Mouse (Mus musculus) MEL (cell line): ENCODE measurements around the gene Cyp2f2. TPM values are rescaled to one million over a fixed set of nuclear protein-coding genes. Genes with fewer than 3 reads are reported as not detected.

Experiments used
- DNase-seq: peaks from one replicate; pipeline ENCODE4 v3.0.0; 2011; ENCODE audit warnings: low read depth, low spot score
- H3K27ac ChIP-seq: 2 replicates; pipeline ENCODE4 v1.5.1; 2012; ENCODE audit warnings: low read depth, mild to moderate bottlenecking, control low read depth, low read length, moderate library complexity; ENCODE audit not compliant: control insufficient read depth
- H3K27me3 ChIP-seq, 2 experiments: fragments of 150-350 bp in 1 of 2; sonication (generic) in 1 of 2; 2 replicates each; pipeline ENCODE4 v1.6.1; 2012; ENCODE audit warnings: low read length in 2 of 2, mild to moderate bottlenecking in 2 of 2, improper control_type of control experiment in 1 of 2, moderate library complexity in 1 of 2; ENCODE audit not compliant: insufficient read depth in 2 of 2, control insufficient read depth in 1 of 2
- H3K36me3 ChIP-seq, 2 experiments: 2 replicates each; pipeline ENCODE4 v1.6.1; 2012 to 2014; ENCODE audit warnings: low read length in 2 of 2, improper control_type of control experiment in 1 of 2, inconsistent platforms in 1 of 2, mild to moderate bottlenecking in 1 of 2; ENCODE audit not compliant: insufficient read depth in 2 of 2, control insufficient read depth in 1 of 2
- H3K4me1 ChIP-seq, 2 experiments: fragments of 150-350 bp in 1 of 2; sonication (generic) in 1 of 2; 2 replicates each; pipeline ENCODE4 v1.6.1; 2012; ENCODE audit warnings: low read length in 2 of 2, improper control_type of control experiment in 1 of 2, mild to moderate bottlenecking in 1 of 2; ENCODE audit not compliant: insufficient read depth in 2 of 2, control insufficient read depth in 1 of 2
- H3K4me3 ChIP-seq, 2 experiments: fragments of 150-350 bp in 1 of 2; sonication (generic) in 1 of 2; 2 replicates each; pipeline ENCODE4 v1.5.1; 2012; ENCODE audit warnings: low read depth in 2 of 2, low read length in 2 of 2, mild to moderate bottlenecking in 2 of 2, moderate library complexity in 2 of 2, control low read depth in 1 of 2, improper control_type of control experiment in 1 of 2; ENCODE audit not compliant: control insufficient read depth in 1 of 2, insufficient read depth in 1 of 2
- H3K79me2 ChIP-seq: 2 replicates; pipeline ENCODE4 v1.6.1; 2012; ENCODE audit warnings: mild to moderate bottlenecking, low read length, moderate library complexity; ENCODE audit not compliant: control insufficient read depth, poor library complexity, insufficient read depth
- H3K9ac ChIP-seq: 2 replicates; pipeline ENCODE4 v1.6.1; 2012; ENCODE audit warnings: low read depth, mild to moderate bottlenecking, control low read depth, low read length, moderate library complexity; ENCODE audit not compliant: control insufficient read depth, poor library complexity, severe bottlenecking
- H3K9me3 ChIP-seq: fragments of 150-350 bp; sonication (generic); replicated peaks from 2 replicates; pipeline ENCODE4 v1.6.1; 2012; ENCODE audit warnings: mild to moderate bottlenecking, low read length, improper control_type of control experiment, moderate library complexity; ENCODE audit not compliant: insufficient read depth
- BHLHE40 ChIP-seq: IDR thresholded peaks from 2 replicates; pipeline ENCODE4 v1.6.1; 2012; ENCODE audit warnings: low read depth, mild to moderate bottlenecking, inconsistent platforms, low read length, improper control_type of control experiment, borderline replicate concordance
- CHD1 ChIP-seq: IDR thresholded peaks from 2 replicates; pipeline ENCODE4 v1.6.1; 2012; ENCODE audit warnings: low read depth, mild to moderate bottlenecking, inconsistent platforms, low read length, improper control_type of control experiment
- CHD2 ChIP-seq: IDR thresholded peaks from 2 replicates; pipeline ENCODE4 v1.6.1; 2011; ENCODE audit warnings: low read length, improper control_type of control experiment
- CTCF ChIP-seq, 3 experiments: IDR thresholded peaks in 2 of 3; conservative IDR thresholded peaks in 1 of 3; 2 replicates each; pipeline ENCODE4 v1.5.1; 2011 to 2012; ENCODE audit warnings: low read length in 3 of 3, low read depth in 2 of 3, mild to moderate bottlenecking in 2 of 3, improper control_type of control experiment in 1 of 3, inconsistent platforms in 1 of 3, mixed read lengths in 1 of 3, moderate library complexity in 1 of 3; ENCODE audit not compliant: control insufficient read depth in 1 of 3, insufficient read depth in 1 of 3, poor library complexity in 1 of 3, severe bottlenecking in 1 of 3
- ELF1 ChIP-seq: IDR thresholded peaks from 2 replicates; pipeline ENCODE4 v1.6.1; 2014; ENCODE audit warnings: low read depth, mild to moderate bottlenecking, inconsistent platforms, low read length, improper control_type of control experiment, moderate library complexity
- EP300 ChIP-seq, 2 experiments: IDR thresholded peaks; 2 replicates each; pipeline ENCODE4 v1.6.1; 2011; ENCODE audit warnings: improper control_type of control experiment in 2 of 2, low read length in 2 of 2, low read depth in 1 of 2, mild to moderate bottlenecking in 1 of 2
- ETS1 ChIP-seq: IDR thresholded peaks from 2 replicates; pipeline ENCODE4 v1.6.1; 2012; ENCODE audit warnings: low read depth, mild to moderate bottlenecking, inconsistent platforms, low read length, improper control_type of control experiment, moderate library complexity
- GABPA ChIP-seq: IDR thresholded peaks from 2 replicates; pipeline ENCODE4 v1.6.1; 2012; ENCODE audit warnings: low read depth, mild to moderate bottlenecking, inconsistent platforms, low read length, improper control_type of control experiment, moderate library complexity
- GATA1 ChIP-seq: IDR thresholded peaks from 2 replicates; pipeline ENCODE4 v1.6.1; 2011; ENCODE audit warnings: low read depth, low read length, improper control_type of control experiment
- JUND ChIP-seq: IDR thresholded peaks from 2 replicates; pipeline ENCODE4 v1.6.1; 2011; ENCODE audit warnings: low read depth, mild to moderate bottlenecking, improper control_type of control experiment, low read length
- KAT2A ChIP-seq: conservative IDR thresholded peaks from 2 replicates; pipeline ENCODE4 v1.6.1; 2012; ENCODE audit warnings: low read depth, low read length, improper control_type of control experiment, inconsistent platforms
- MAFK ChIP-seq: IDR thresholded peaks from 2 replicates; pipeline ENCODE4 v1.6.1; 2011; ENCODE audit warnings: low read depth, mild to moderate bottlenecking, low read length, improper control_type of control experiment, borderline replicate concordance
- MAX ChIP-seq: IDR thresholded peaks from 2 replicates; pipeline ENCODE4 v1.6.1; 2011; ENCODE audit warnings: low read length, improper control_type of control experiment
- MXI1 ChIP-seq: IDR thresholded peaks from 2 replicates; pipeline ENCODE4 v1.6.1; 2011; ENCODE audit warnings: mild to moderate bottlenecking, low read depth, low read length, improper control_type of control experiment
- NELFE ChIP-seq: IDR thresholded peaks from 2 replicates; pipeline ENCODE4 v1.6.1; 2011; ENCODE audit warnings: low read depth, low read length, improper control_type of control experiment
- NRF1 ChIP-seq: IDR thresholded peaks from 2 replicates; pipeline ENCODE4 v1.6.1; 2014; ENCODE audit warnings: low read depth, mild to moderate bottlenecking, inconsistent platforms, low read length, improper control_type of control experiment, moderate library complexity; ENCODE audit not compliant: poor library complexity, insufficient read depth, severe bottlenecking
- POLR2A ChIP-seq, 2 experiments: IDR thresholded peaks; 2 replicates each; pipeline ENCODE4 v1.6.1; 2011 to 2012; ENCODE audit warnings: low read length in 2 of 2, mild to moderate bottlenecking in 2 of 2, control low read depth in 1 of 2, improper control_type of control experiment in 1 of 2, low read depth in 1 of 2, moderate library complexity in 1 of 2; ENCODE audit not compliant: control insufficient read depth in 1 of 2, insufficient read depth in 1 of 2, poor library complexity in 1 of 2
- POLR2AphosphoS2 ChIP-seq: IDR thresholded peaks from 2 replicates; pipeline ENCODE4 v1.6.1; 2011; ENCODE audit warnings: low read length, improper control_type of control experiment
- POLR2AphosphoS5 ChIP-seq: IDR thresholded peaks from 2 replicates; pipeline ENCODE4 v1.6.1; 2012; ENCODE audit warnings: low read depth, borderline replicate concordance, mild to moderate bottlenecking, inconsistent platforms, low read length, moderate library complexity, mixed read lengths
- TAL1 ChIP-seq: IDR thresholded peaks from 2 replicates; pipeline ENCODE4 v1.6.1; 2012; ENCODE audit warnings: mild to moderate bottlenecking, inconsistent platforms, low read length, moderate library complexity, mixed read lengths
- TBP ChIP-seq: IDR thresholded peaks from 2 replicates; pipeline ENCODE4 v1.8.0; 2011; ENCODE audit warnings: low read depth, low read length, improper control_type of control experiment
- TCF12 ChIP-seq: IDR thresholded peaks from 2 replicates; pipeline ENCODE4 v1.6.1; 2014; ENCODE audit warnings: low read depth, mild to moderate bottlenecking, inconsistent platforms, low read length, improper control_type of control experiment, moderate library complexity
- UBTF ChIP-seq: IDR thresholded peaks from 2 replicates; pipeline ENCODE4 v1.6.1; 2012; ENCODE audit warnings: low read depth, mild to moderate bottlenecking, inconsistent platforms, low read length, improper control_type of control experiment, moderate library complexity, borderline replicate concordance; ENCODE audit not compliant: insufficient read depth
- USF1 ChIP-seq: IDR thresholded peaks from 2 replicates; pipeline ENCODE4 v1.6.1; 2014; ENCODE audit warnings: low read depth, mild to moderate bottlenecking, inconsistent platforms, low read length, improper control_type of control experiment, moderate library complexity
- USF2 ChIP-seq, 2 experiments: IDR thresholded peaks; 2 replicates each; pipeline ENCODE4 v1.6.1; 2011 to 2012; ENCODE audit warnings: improper control_type of control experiment in 2 of 2, low read length in 2 of 2, borderline replicate concordance in 1 of 2, inconsistent platforms in 1 of 2, low read depth in 1 of 2, mild to moderate bottlenecking in 1 of 2; ENCODE audit not compliant: insufficient read depth in 1 of 2
- ZC3H11A ChIP-seq: IDR thresholded peaks from 2 replicates; pipeline ENCODE4 v1.6.1; 2012; ENCODE audit warnings: low read depth, mild to moderate bottlenecking, inconsistent platforms, low read length, improper control_type of control experiment
- ZKSCAN1 ChIP-seq: IDR thresholded peaks from 2 replicates; pipeline ENCODE4 v1.6.1; 2012; ENCODE audit warnings: low read depth, mild to moderate bottlenecking, inconsistent platforms, low read length, improper control_type of control experiment, moderate library complexity
- ZMIZ1 ChIP-seq: IDR thresholded peaks from 2 replicates; pipeline ENCODE4 v1.6.1; 2012; ENCODE audit warnings: low read depth, mild to moderate bottlenecking, inconsistent platforms, low read length, improper control_type of control experiment, moderate library complexity
- polyA plus RNA-seq, 2 experiments: library from polyadenylated mRNA; stranded (reverse) in 1 of 2; unstranded in 1 of 2; fragments of >175 nt in 1 of 2; fragments of >200 nt in 1 of 2; gene quantifications; 2 replicates each; pipeline versions ENCODE4 v1.2.1 to v1.2.4; 2012; ENCODE audit warnings: low replicate concordance in 2 of 2, low read depth in 1 of 2; ENCODE audit not compliant: insufficient read length in 2 of 2, insufficient read depth in 1 of 2, missing spikeins in 1 of 2
- total RNA-seq: library from RNA; depleted of rRNA; stranded (reverse); fragments of 300-350 nt; gene quantifications from 2 replicates; pipeline ENCODE4 v1.2.3, GENCODE M21; 2012

Cyp2f2 gene
- total and polyA plus RNA-seq, 3 experiments = not detected

- Histone ChIP-seq H3K4me3 (no peak overlapping the region), H3K9me3 (no peaks in the 10 kb centered on the region), H3K79me2 (no peaks in the 10 kb centered on the region), H3K27me3 (no peaks in the 10 kb centered on the region; a peak in 1 of 4 replicates), H3K4me1 (no peaks in the 10 kb centered on the region), H3K9ac (no peak overlapping the region), H3K36me3 (no peaks in the 10 kb centered on the region), H3K27ac (no peak overlapping the region)
- DNase-seq = no peak
- no peak for TF ChIP-seq MAFK
- no peak for TF ChIP-seq EP300 (IDR thresholded peaks at IDR 0.05; ENCODE audit: low read depth in 1 of 2, low read length in 2 of 2)
- no peak for TF ChIP-seq UBTF
- TF ChIP-seq ZMIZ1 = no peak
- TF ChIP-seq ZKSCAN1 = no peak
- TF ChIP-seq POLR2AphosphoS2 = no peak
Measured at GRCm38 (mm10) chr7:27104882-27105281, 14.8 kb upstream of the Cyp2f2 start.

- H3K79me2 ChIP-seq = no peaks in the 10 kb centered on the region
Measured at GRCm38 (mm10) chr7:27110327-27110726, 9.4 kb upstream of the Cyp2f2 start.

GRCm38 (mm10) chr7:27111038-27111437 lies 8.7 kb upstream of the Cyp2f2 start:
- Histone ChIP-seq H3K9me3 (no peaks in the 10 kb centered on the region), H3K27ac (no peak overlapping the region), H3K4me1 (no peaks in the 10 kb centered on the region), H3K36me3 (no peaks in the 10 kb centered on the region), H3K27me3 (no peaks in the 10 kb centered on the region; a peak in 1 of 4 replicates), H3K79me2 (no peaks in the 10 kb centered on the region), H3K9ac (no peak overlapping the region), H3K4me3 (no peak overlapping the region)
- DNase-seq = no peak
- no peak for TF ChIP-seq CHD2
- TF ChIP-seq NRF1 = no peak
- no peak for TF ChIP-seq MAX
- TF ChIP-seq GATA1 = no peak
- TF ChIP-seq BHLHE40 = no peak
- TF ChIP-seq EP300 (IDR thresholded peaks at IDR 0.05; ENCODE audit: low read depth in 1 of 2, low read length in 2 of 2) = no peak
- no peak for TF ChIP-seq TAL1
- no peak for TF ChIP-seq CTCF (IDR thresholded peaks at IDR 0.05 in 2 of 3, conservative IDR thresholded peaks at IDR 0.05 in 1 of 3; ENCODE audit: control insufficient read depth in 1 of 3, insufficient read depth in 1 of 3, low read depth in 2 of 3, low read length in 3 of 3, poor library complexity in 1 of 3, severe bottlenecking in 1 of 3)
- no peak for TF ChIP-seq MXI1
- TF ChIP-seq ZKSCAN1 = no peak
- TF ChIP-seq ZC3H11A = no peak
- no peak for TF ChIP-seq POLR2AphosphoS2
- no peak for TF ChIP-seq KAT2A
- no peak for TF ChIP-seq GABPA
- TF ChIP-seq POLR2AphosphoS5 = no peak
- no peak for TF ChIP-seq TBP

More at GRCm38 (mm10) chr7:27110327-27110726, 9.4 kb upstream of the Cyp2f2 start:
- Histone ChIP-seq H3K9me3 (no peaks in the 10 kb centered on the region), H3K27me3 (no peaks in the 10 kb centered on the region; a peak in 1 of 4 replicates), H3K36me3 (no peaks in the 10 kb centered on the region), H3K4me1 (no peaks in the 10 kb centered on the region), H3K4me3 (no peak overlapping the region), H3K9ac (no peak overlapping the region), H3K27ac (no peak overlapping the region)
- TF ChIP-seq USF2 (IDR thresholded peaks at IDR 0.05; ENCODE audit: borderline replicate concordance in 1 of 2, insufficient read depth in 1 of 2, low read depth in 1 of 2, low read length in 2 of 2) (no peak), ETS1 (no peak), CHD1 (no peak), MAFK (no peak), POLR2A (IDR thresholded peaks at IDR 0.05; ENCODE audit: control insufficient read depth in 1 of 2, insufficient read depth in 1 of 2, low read depth in 1 of 2, low read length in 2 of 2, poor library complexity in 1 of 2) (no peak), TBP (no peak), USF1 (no peak), TCF12 (no peak), EP300 (IDR thresholded peaks at IDR 0.05; ENCODE audit: low read depth in 1 of 2, low read length in 2 of 2) (no peak), JUND (no peak), NRF1 (no peak), TAL1 (no peak), ZKSCAN1 (no peak), ELF1 (no peak), BHLHE40 (no peak), ZC3H11A (no peak), NELFE (no peak), POLR2AphosphoS5 (no peak), ZMIZ1 (no peak), CHD2 (no peak)
- no peak for DNase-seq
